Mouse (Mus musculus): Measurements from ENCODE around the gene Rbpjl. TPM values are rescaled to one million over a fixed set of nuclear protein-coding genes. Genes with fewer than 3 reads are reported as not detected.

Rbpjl gene
- polyA plus RNA-seq, 1 experiment from 2014 or later = not detected

- no peak overlapping the region for H3K9ac ChIP-seq (ENCODE audit: low read length)
- no peaks in the 10 kb centered on the region for H3K4me1 ChIP-seq (replicated peaks; ENCODE audit: control insufficient read depth, insufficient read depth, low read length)
- no peaks in the 10 kb centered on the region for H3K9me3 ChIP-seq (ENCODE audit: control insufficient read depth, low read length)
- no peak overlapping the region for H3K4me3 ChIP-seq (ENCODE audit: low read depth, low read length)
- no peak overlapping the region for H3K27ac ChIP-seq (ENCODE audit: low read depth, low read length)
- DNase-seq (ENCODE audit: low spot score) = no peak
- H3K27me3 ChIP-seq (ENCODE audit: control insufficient read depth, insufficient read depth, low read length) = no peaks in the 10 kb centered on the region
- H3K36me3 ChIP-seq (ENCODE audit: control insufficient read depth, insufficient read depth, low read length) = no peaks in the 10 kb centered on the region
- no peak overlapping the region for H3K4me2 ChIP-seq (ENCODE audit: low read depth, low read length, severe bottlenecking)
- no peak for ATAC-seq (replicated peaks; ENCODE audit: low FRiP score)
- WGBS = 10% methylated on average over 3 of the region's 3 CpGs
Measured at GRCm38 (mm10) chr2:164419489-164419888, 16.5 kb downstream of the Rbpjl start.

GRCm38 (mm10) chr2:164421306-164421705 is 18.4 kb downstream of the Rbpjl start:
- H3K9ac ChIP-seq (ENCODE audit: low read length) = no peak overlapping the region
- no peak overlapping the region for H3K4me2 ChIP-seq (ENCODE audit: low read depth, low read length, severe bottlenecking)
- 89% methylated on average over 7 of the region's 7 CpGs for WGBS
- ATAC-seq (replicated peaks; ENCODE audit: low FRiP score) = no peak
- DNase-seq (ENCODE audit: low spot score) = no peak
- H3K4me1 ChIP-seq (replicated peaks; ENCODE audit: control insufficient read depth, insufficient read depth, low read length) = no peaks in the 10 kb centered on the region
- no peaks in the 10 kb centered on the region for H3K27me3 ChIP-seq (ENCODE audit: control insufficient read depth, insufficient read depth, low read length)
- H3K36me3 ChIP-seq (ENCODE audit: control insufficient read depth, insufficient read depth, low read length) = no peaks in the 10 kb centered on the region
- no peak overlapping the region for H3K27ac ChIP-seq (ENCODE audit: low read depth, low read length)
- H3K4me3 ChIP-seq (ENCODE audit: low read depth, low read length) = no peak overlapping the region
- no peaks in the 10 kb centered on the region for H3K9me3 ChIP-seq (ENCODE audit: control insufficient read depth, low read length)

- DNase-seq (ENCODE audit: low spot score) (no peak), ATAC-seq (replicated peaks; ENCODE audit: low FRiP score) (no peak)
- no peak overlapping the region for H3K4me3 ChIP-seq (ENCODE audit: low read depth, low read length)
- no peaks in the 10 kb centered on the region for H3K36me3 ChIP-seq (ENCODE audit: control insufficient read depth, insufficient read depth, low read length)
- H3K27ac ChIP-seq (ENCODE audit: low read depth, low read length) = no peak overlapping the region
- H3K4me2 ChIP-seq (ENCODE audit: low read depth, low read length, severe bottlenecking) = no peak overlapping the region
- WGBS = 90% methylated on average over 8 of the region's 8 CpGs
- no peak overlapping the region for H3K9ac ChIP-seq (ENCODE audit: low read length)
- no peaks in the 10 kb centered on the region for H3K27me3 ChIP-seq (ENCODE audit: control insufficient read depth, insufficient read depth, low read length)
- H3K9me3 ChIP-seq (ENCODE audit: control insufficient read depth, low read length) = no peaks in the 10 kb centered on the region
- no peaks in the 10 kb centered on the region for H3K4me1 ChIP-seq (replicated peaks; ENCODE audit: control insufficient read depth, insufficient read depth, low read length)
Measured at GRCm38 (mm10) chr2:164421979-164422378, 19.0 kb downstream of the Rbpjl start.

GRCm38 (mm10) chr2:164422675-164423393 is 19.9 kb downstream of the Rbpjl start:
- H3K9ac ChIP-seq (ENCODE audit: low read length) = no peak overlapping the region
- DNase-seq (ENCODE audit: low spot score) = no peak
- H3K27ac ChIP-seq (ENCODE audit: low read depth, low read length) = no peak overlapping the region
- H3K27me3 ChIP-seq (ENCODE audit: control insufficient read depth, insufficient read depth, low read length) = no peaks in the 10 kb centered on the region
- H3K36me3 ChIP-seq (ENCODE audit: control insufficient read depth, insufficient read depth, low read length) = no peaks in the 10 kb centered on the region
- no peak for ATAC-seq (replicated peaks; ENCODE audit: low FRiP score)
- no peak overlapping the region for H3K4me2 ChIP-seq (ENCODE audit: low read depth, low read length, severe bottlenecking)
- WGBS = 91% methylated on average over 15 of the region's 15 CpGs
- H3K9me3 ChIP-seq (ENCODE audit: control insufficient read depth, low read length) = no peaks in the 10 kb centered on the region
- H3K4me3 ChIP-seq (ENCODE audit: low read depth, low read length) = no peak overlapping the region
- H3K4me1 ChIP-seq (replicated peaks; ENCODE audit: control insufficient read depth, insufficient read depth, low read length) = no peaks in the 10 kb centered on the region

GRCm38 (mm10) chr2:164423464-164423863 is 20.5 kb downstream of the Rbpjl start:
- H3K4me3 ChIP-seq (ENCODE audit: low read depth, low read length) = no peak overlapping the region
- no peaks in the 10 kb centered on the region for H3K36me3 ChIP-seq (ENCODE audit: control insufficient read depth, insufficient read depth, low read length)
- H3K27ac ChIP-seq (ENCODE audit: low read depth, low read length) = no peak overlapping the region
- no peak overlapping the region for H3K9ac ChIP-seq (ENCODE audit: low read length)
- H3K4me1 ChIP-seq (replicated peaks; ENCODE audit: control insufficient read depth, insufficient read depth, low read length) = no peaks in the 10 kb centered on the region
- ATAC-seq (replicated peaks; ENCODE audit: low FRiP score) (no peak), DNase-seq (ENCODE audit: low spot score) (no peak)
- no peak overlapping the region for H3K4me2 ChIP-seq (ENCODE audit: low read depth, low read length, severe bottlenecking)
- H3K9me3 ChIP-seq (ENCODE audit: control insufficient read depth, low read length) = no peaks in the 10 kb centered on the region
- no peaks in the 10 kb centered on the region for H3K27me3 ChIP-seq (ENCODE audit: control insufficient read depth, insufficient read depth, low read length)
- WGBS = 90% methylated on average over 11 of the region's 11 CpGs

GRCm38 (mm10) chr2:164424406-164424805 is 21.5 kb downstream of the Rbpjl start:
- Histone ChIP-seq H3K9ac (ENCODE audit: low read length) (no peak overlapping the region), H3K9me3 (ENCODE audit: control insufficient read depth, low read length) (no peaks in the 10 kb centered on the region), H3K4me2 (ENCODE audit: low read depth, low read length, severe bottlenecking) (no peak overlapping the region), H3K4me1 (replicated peaks; ENCODE audit: control insufficient read depth, insufficient read depth, low read length) (0 out of 2 replicates have a peak, but pooled peaks cover 4% of the 10 kb centered on the region), H3K4me3 (ENCODE audit: low read depth, low read length) (no peak overlapping the region), H3K27me3 (ENCODE audit: control insufficient read depth, insufficient read depth, low read length) (no peaks in the 10 kb centered on the region), H3K27ac (ENCODE audit: low read depth, low read length) (no peak overlapping the region), H3K36me3 (ENCODE audit: control insufficient read depth, insufficient read depth, low read length) (no peaks in the 10 kb centered on the region)
- 88% methylated on average over 8 of the region's 8 CpGs for WGBS
- ATAC-seq (replicated peaks; ENCODE audit: low FRiP score) = no peak
- no peak for DNase-seq (ENCODE audit: low spot score)

GRCm38 (mm10) chr2:164425401-164425800 is 22.5 kb downstream of the Rbpjl start:
- ATAC-seq (replicated peaks; ENCODE audit: low FRiP score) = no peak
- no peak overlapping the region for H3K9ac ChIP-seq (ENCODE audit: low read length)
- no peak overlapping the region for H3K4me3 ChIP-seq (ENCODE audit: low read depth, low read length)
- H3K4me2 ChIP-seq (ENCODE audit: low read depth, low read length, severe bottlenecking) = no peak overlapping the region
- no peak overlapping the region for H3K27ac ChIP-seq (ENCODE audit: low read depth, low read length)
- H3K4me1 ChIP-seq (replicated peaks; ENCODE audit: control insufficient read depth, insufficient read depth, low read length) = 0 out of 2 replicates have a peak, but pooled peaks cover 4% of the 10 kb centered on the region
- 86% methylated on average over 5 of the region's 5 CpGs for WGBS
- no peaks in the 10 kb centered on the region for H3K36me3 ChIP-seq (ENCODE audit: control insufficient read depth, insufficient read depth, low read length)
- H3K27me3 ChIP-seq (ENCODE audit: control insufficient read depth, insufficient read depth, low read length) = no peaks in the 10 kb centered on the region
- DNase-seq (ENCODE audit: low spot score) = no peak
- H3K9me3 ChIP-seq (ENCODE audit: control insufficient read depth, low read length) = no peaks in the 10 kb centered on the region

- H3K4me3 ChIP-seq (ENCODE audit: low read depth, low read length) = no peak overlapping the region
- H3K4me1 ChIP-seq (replicated peaks; ENCODE audit: control insufficient read depth, insufficient read depth, low read length) = 0 out of 2 replicates have a peak, but pooled peaks cover 6% of the 10 kb centered on the region
- no peak overlapping the region for H3K4me2 ChIP-seq (ENCODE audit: low read depth, low read length, severe bottlenecking)
- no peaks in the 10 kb centered on the region for H3K36me3 ChIP-seq (ENCODE audit: control insufficient read depth, insufficient read depth, low read length)
- no peak for DNase-seq (ENCODE audit: low spot score)
- no peak for ATAC-seq (replicated peaks; ENCODE audit: low FRiP score)
- H3K27ac ChIP-seq (ENCODE audit: low read depth, low read length) = no peak overlapping the region
- H3K27me3 ChIP-seq (ENCODE audit: control insufficient read depth, insufficient read depth, low read length) = no peaks in the 10 kb centered on the region
- H3K9me3 ChIP-seq (ENCODE audit: control insufficient read depth, low read length) = no peaks in the 10 kb centered on the region
- 34% methylated on average over 12 of the region's 12 CpGs for WGBS
- H3K9ac ChIP-seq (ENCODE audit: low read length) = no peak overlapping the region
Measured at GRCm38 (mm10) chr2:164426121-164426520, 23.2 kb downstream of the Rbpjl start.

- Histone ChIP-seq H3K4me2 (ENCODE audit: low read depth, low read length, severe bottlenecking) (no peak overlapping the region), H3K36me3 (ENCODE audit: control insufficient read depth, insufficient read depth, low read length) (no peaks in the 10 kb centered on the region), H3K4me3 (ENCODE audit: low read depth, low read length) (no peak overlapping the region), H3K9ac (ENCODE audit: low read length) (no peak overlapping the region), H3K4me1 (replicated peaks; ENCODE audit: control insufficient read depth, insufficient read depth, low read length) (0 out of 2 replicates have a peak, but pooled peaks cover 7% of the 10 kb centered on the region), H3K27me3 (ENCODE audit: control insufficient read depth, insufficient read depth, low read length) (no peaks in the 10 kb centered on the region), H3K9me3 (ENCODE audit: control insufficient read depth, low read length) (no peaks in the 10 kb centered on the region), H3K27ac (ENCODE audit: low read depth, low read length) (no peak overlapping the region)
- WGBS = 90% methylated on average over 5 of the region's 5 CpGs
- ATAC-seq (replicated peaks; ENCODE audit: low FRiP score) (no peak), DNase-seq (ENCODE audit: low spot score) (no peak)
Measured at GRCm38 (mm10) chr2:164426952-164427351, 24.0 kb downstream of the Rbpjl start.

All from forebrain, embryonic 11.5 days (tissue).